Mouse (Mus musculus) midbrain, embryonic 11.5 days (tissue): ENCODE measurements at regions not wholly inside any gene's neighbourhood (a gene's known extent, or its start where the extent isn't known, plus 50 kb on each side); places are given as distances from the start of the nearest gene placed in this dataset.

Experiments
- ATAC-seq: fragments of 200-750 bp; cut with Nextera tagmentation; 2 replicates; pipeline ENCODE4 v1.8.0; 2017; ENCODE audit warnings: moderate TSS enrichment, moderate library complexity; ENCODE audit not compliant: low FRiP score
- DNase-seq: peaks from one replicate; pipeline ENCODE4 v3.0.0; 2015; ENCODE audit warnings: low spot score; ENCODE audit errors: missing footprints
- H3K27ac ChIP-seq: fragments of 300-500 bp; sonication (generic); 2 replicates; pipeline ENCODE4 v1.5.1; 2014; ENCODE audit warnings: low read depth, low read length
- H3K27me3 ChIP-seq: fragments of 300-500 bp; sonication (generic); 2 replicates; pipeline ENCODE4 v1.6.1; 2014; ENCODE audit warnings: mild to moderate bottlenecking, low read length, moderate library complexity, mixed read lengths; ENCODE audit not compliant: control insufficient read depth, insufficient read depth
- H3K36me3 ChIP-seq: fragments of 300-500 bp; sonication (generic); 2 replicates; pipeline ENCODE4 v1.6.1; 2014; ENCODE audit warnings: mild to moderate bottlenecking, low read length, moderate library complexity, mixed read lengths; ENCODE audit not compliant: control insufficient read depth, insufficient read depth
- H3K4me1 ChIP-seq: fragments of 300-500 bp; sonication (generic); 2 replicates; pipeline ENCODE4 v1.6.1; 2014; ENCODE audit warnings: low read length; ENCODE audit not compliant: control insufficient read depth, insufficient read depth
- H3K4me2 ChIP-seq: fragments of 300-500 bp; sonication (generic); 2 replicates; pipeline ENCODE4 v1.6.1; 2014; ENCODE audit warnings: mild to moderate bottlenecking, moderate library complexity
- H3K4me3 ChIP-seq: fragments of 300-500 bp; sonication (generic); 2 replicates; pipeline ENCODE4 v1.5.1; 2014; ENCODE audit warnings: low read depth, low read length
- H3K9ac ChIP-seq: fragments of 300-500 bp; sonication (generic); 2 replicates; pipeline ENCODE4 v1.6.1; 2014; ENCODE audit warnings: low read length
- H3K9me3 ChIP-seq: fragments of 300-500 bp; sonication (generic); 2 replicates; pipeline ENCODE4 v1.6.1; 2016; ENCODE audit warnings: low read length; ENCODE audit not compliant: control insufficient read depth
- WGBS: fragments of 180-500 bp; shearing (Covaris S2); extraction: QIAGEN DNeasy Blood & Tissue Kit; methylation state at CpG from one replicate; pipeline ENCODE4 v1.1.7; 2014; 5-methylcytosine and 5-hydroxymethylcytosine counted together

- DNase-seq (no peak), ATAC-seq (no peak)
- Histone ChIP-seq H3K4me2 (no peak overlapping the region), H3K9ac (no peak overlapping the region), H3K4me3 (no peak overlapping the region), H3K36me3 (no peaks in the 10 kb centered on the region), H3K27ac (no peak overlapping the region), H3K27me3 (no peaks in the 10 kb centered on the region), H3K4me1 (no peaks in the 10 kb centered on the region), H3K9me3 (no peaks in the 10 kb centered on the region)
- WGBS: 88% methylated on average over 4 of the region's 4 CpGs
These were observed 82.8 kb upstream of the Robo1 start for GRCm38 (mm10) chr16:72225157-72225880.

- no peaks in the 10 kb centered on the region for H3K4me1 ChIP-seq
- 43% methylated on average over 1 of the region's 1 CpGs for WGBS
- no peak overlapping the region for H3K4me2 ChIP-seq
- ATAC-seq: no peak
- no peaks in the 10 kb centered on the region for H3K27me3 ChIP-seq
- no peak overlapping the region for H3K9ac ChIP-seq
- DNase-seq: no peak
- H3K9me3 ChIP-seq: no peaks in the 10 kb centered on the region
- no peak overlapping the region for H3K27ac ChIP-seq
- H3K36me3 ChIP-seq: no peaks in the 10 kb centered on the region
- no peak overlapping the region for H3K4me3 ChIP-seq
These were observed 73.7 kb upstream of the Robo1 start for GRCm38 (mm10) chr16:72234366-72234765.

GRCm38 (mm10) chr16:72239631-72240030 lies 68.5 kb upstream of the Robo1 start:
- no peak overlapping the region for H3K4me2 ChIP-seq
- 81% methylated on average over 7 of the region's 7 CpGs for WGBS
- H3K9me3 ChIP-seq: no peaks in the 10 kb centered on the region
- no peaks in the 10 kb centered on the region for H3K36me3 ChIP-seq
- H3K4me1 ChIP-seq: peaks cover 2% of the 10 kb centered on the region; the same call in 1 of the 2 replicates
- no peak overlapping the region for H3K27ac ChIP-seq
- ATAC-seq: no peak
- no peak for DNase-seq
- H3K4me3 ChIP-seq: no peak overlapping the region
- H3K9ac ChIP-seq: no peak overlapping the region
- H3K27me3 ChIP-seq: no peaks in the 10 kb centered on the region

GRCm38 (mm10) chr16:72256388-72256787 lies 51.7 kb upstream of the Robo1 start:
- Histone ChIP-seq H3K9ac (no peak overlapping the region), H3K4me1 (no peaks in the 10 kb centered on the region), H3K27me3 (no peaks in the 10 kb centered on the region), H3K9me3 (no peaks in the 10 kb centered on the region), H3K4me3 (no peak overlapping the region), H3K36me3 (no peaks in the 10 kb centered on the region), H3K27ac (no peak overlapping the region), H3K4me2 (no peak overlapping the region)
- ATAC-seq (peak; percentile 70), DNase-seq (no peak)
- 35% methylated on average over 3 of the region's 3 CpGs for WGBS
